In genomic region chr5:33994671-33995625, GRCm38 (mm10) we compare ENCODE assay signal across 8 mouse cellular contexts. TPM values are rescaled to one million over a fixed set of nuclear protein-coding genes. Genes with fewer than 3 reads are reported as not detected.
DNase-seq lines count a peak whose midpoint lies in the region; ATAC-seq and TF ChIP-seq lines count a peak whose summit lies in the region.

No protein-coding gene starts in this region.

- H3K4me2 ChIP-seq in heart, embryonic 16.5 days (ENCODE audit: low read depth, low read length): peak overlapping the region; percentile 98
- H3K4me2 ChIP-seq in liver, embryonic 14.5 days (ENCODE audit: low read depth): peak overlapping the region; percentile 56
- H3K4me2 ChIP-seq in neural tube, embryonic 11.5 days (ENCODE audit: low read depth): peak overlapping the region; percentile 65

- peaks cover 50% of the 10 kb centered on the region for H3K27me3 ChIP-seq in heart, embryonic 16.5 days (ENCODE audit: control insufficient read depth, insufficient read depth, low read length)
- peaks cover 50% of the 10 kb centered on the region for H3K27me3 ChIP-seq in liver, embryonic 14.5 days (ENCODE audit: control insufficient read depth, insufficient read depth, low read length)
- H3K27me3 ChIP-seq in neural tube, embryonic 11.5 days (ENCODE audit: control insufficient read depth, insufficient read depth, low read length): peaks cover 5% of the 10 kb centered on the region

- TF ChIP-seq EP300 in liver, embryonic 14.5 days (IDR thresholded peaks at IDR 0.05; ENCODE audit: low read depth): no peak

- H3K36me3 ChIP-seq in heart, embryonic 16.5 days (ENCODE audit: control insufficient read depth, insufficient read depth): no peaks in the 10 kb centered on the region
- H3K36me3 ChIP-seq in liver, embryonic 14.5 days (replicated peaks; ENCODE audit: control insufficient read depth, insufficient read depth, low read depth): no peaks in the 10 kb centered on the region
- H3K36me3 ChIP-seq in neural tube, embryonic 11.5 days (ENCODE audit: control insufficient read depth, insufficient read depth, low read length): no peaks in the 10 kb centered on the region

- no peak for ATAC-seq in heart, embryonic 16.5 days (replicated peaks; ENCODE audit: extremely low read depth, insufficient read depth, low FRiP score)
- ATAC-seq in liver, embryonic 14.5 days (ENCODE audit: insufficient read depth): no peak
- no peak for ATAC-seq in neural tube, embryonic 11.5 days (ENCODE audit: insufficient read depth, low FRiP score, low TSS enrichment)
- no peak for ATAC-seq in CD4-positive, CD25-positive, alpha-beta regulatory T cell, adult 4 months

- H3K4me3 ChIP-seq in heart, embryonic 16.5 days (ENCODE audit: low read length): no peak overlapping the region; the same call in 1 of the 2 replicates
- H3K4me3 ChIP-seq in liver, embryonic 14.5 days (ENCODE audit: insufficient read depth in 1 of 2, low read depth in 2 of 2, low read length in 2 of 2): peak overlapping the region in 1 of 2 experiments; percentile 48; a peak in 1 of 4 replicates
- peak overlapping the region; percentile 79 for H3K4me3 ChIP-seq in neural tube, embryonic 11.5 days (ENCODE audit: low read depth, low read length)

- peak; percentile 58 for TF ChIP-seq CTCF in liver, embryonic 14.5 days (IDR thresholded peaks at IDR 0.05; ENCODE audit: low read depth)

- DNase-seq in spleen, postnatal 4 days (ENCODE audit: low spot score in 2 of 2): peak; percentile 39 to 69
- no peak for DNase-seq in spleen, adult 18-20 months
- peak; percentile 64 for DNase-seq in embryo, embryonic 10.5 days (ENCODE audit: low spot score)
- peak; percentile 75 to 76 for DNase-seq in kidney, postnatal 4 days
- DNase-seq in liver, embryonic 14.5 days (ENCODE audit: low read depth in 3 of 3, low spot score in 3 of 3): no peak
- DNase-seq in neural tube, embryonic 11.5 days (ENCODE audit: low spot score): peak; percentile 48

- H3K4me1 ChIP-seq in heart, embryonic 16.5 days (ENCODE audit: control insufficient read depth, insufficient read depth, low read length): 0 out of 2 replicates have a peak, but pooled peaks cover 3% of the 10 kb centered on the region
- no peaks in the 10 kb centered on the region for H3K4me1 ChIP-seq in liver, embryonic 14.5 days (replicated peaks; ENCODE audit: control insufficient read depth in 2 of 2, insufficient read depth in 2 of 2, low read length in 1 of 2)
- 0 out of 2 replicates have a peak, but pooled peaks cover 5% of the 10 kb centered on the region for H3K4me1 ChIP-seq in neural tube, embryonic 11.5 days (ENCODE audit: control insufficient read depth, insufficient read depth, low read length)

- no peaks in the 10 kb centered on the region for H3K9me3 ChIP-seq in heart, embryonic 16.5 days (replicated peaks; ENCODE audit: control insufficient read depth, low read length)
- no peaks in the 10 kb centered on the region for H3K9me3 ChIP-seq in liver, embryonic 14.5 days (ENCODE audit: control insufficient read depth, low read length)
- H3K9me3 ChIP-seq in neural tube, embryonic 11.5 days (ENCODE audit: control insufficient read depth, low read length): no peaks in the 10 kb centered on the region

- no peak overlapping the region for H3K9ac ChIP-seq in heart, embryonic 16.5 days (ENCODE audit: low read length)
- no peak overlapping the region for H3K9ac ChIP-seq in liver, embryonic 14.5 days (replicated peaks)
- peak overlapping the region; percentile 81 for H3K9ac ChIP-seq in neural tube, embryonic 11.5 days (ENCODE audit: low read length)

- no peak overlapping the region for H3K27ac ChIP-seq in heart, embryonic 16.5 days (ENCODE audit: low read length)
- no peak overlapping the region for H3K27ac ChIP-seq in liver, embryonic 14.5 days
- H3K27ac ChIP-seq in neural tube, embryonic 11.5 days (ENCODE audit: low read depth, low read length): peak overlapping the region; percentile 82

- 33% methylated on average over 28 of the region's 28 CpGs for WGBS in heart, embryonic 16.5 days
- WGBS in liver, embryonic 14.5 days (ENCODE audit: insufficient replicate concordance): 31% methylated on average over 28 of the region's 28 CpGs
- 33% methylated on average over 28 of the region's 28 CpGs for WGBS in neural tube, embryonic 11.5 days

RNA-seq across cellular contexts. Expression of gene Nat8l, which starts 0.8 kb away (rescaled TPM):
- 0.38 and 0.46 TPM in 2 replicates for polyA plus RNA-seq in heart, embryonic 16.5 days (2015; fragmentation: Nextera tagmentation; extraction: Ambion mirVana)
- 0.15 and 0.17 TPM in 2 replicates for polyA plus RNA-seq in liver, embryonic 14.5 days (2012; rRNA removed)
- 0.04 and 0.05 TPM in 2 replicates for polyA plus RNA-seq in liver, embryonic 14.5 days (2014; fragmentation: Nextera tagmentation; extraction: Ambion mirVana)
- 1.5 and 2.2 TPM in 2 replicates for polyA plus RNA-seq in neural tube, embryonic 11.5 days (2014; fragmentation: Nextera tagmentation; extraction: Ambion mirVana)
- polyA plus RNA-seq in CD4-positive, CD25-positive, alpha-beta regulatory T cell, adult 4 months (2017; shearing (Covaris generic)): not detected

RNA-seq across cellular contexts. Expression of gene Gm1673, which starts 11.7 kb away (rescaled TPM):
- polyA plus RNA-seq in heart, embryonic 16.5 days (2015; fragmentation: Nextera tagmentation; extraction: Ambion mirVana): 41.3 and 44.5 TPM in 2 replicates
- polyA plus RNA-seq in liver, embryonic 14.5 days (2012; rRNA removed): 2.6 and 3.4 TPM in 2 replicates
- polyA plus RNA-seq in liver, embryonic 14.5 days (2014; fragmentation: Nextera tagmentation; extraction: Ambion mirVana): 1.7 and 2.7 TPM in 2 replicates
- 199 TPM in 2 replicates for polyA plus RNA-seq in neural tube, embryonic 11.5 days (2014; fragmentation: Nextera tagmentation; extraction: Ambion mirVana)
- not detected for polyA plus RNA-seq in CD4-positive, CD25-positive, alpha-beta regulatory T cell, adult 4 months (2017; shearing (Covaris generic))

RNA-seq across cellular contexts. Expression of gene Nelfa, which starts 58.7 kb away (rescaled TPM):
- polyA plus RNA-seq in heart, embryonic 16.5 days (2015; fragmentation: Nextera tagmentation; extraction: Ambion mirVana): 31.0 and 32.9 TPM in 2 replicates
- 20.2 and 22.6 TPM in 2 replicates for polyA plus RNA-seq in liver, embryonic 14.5 days (2012; rRNA removed)
- polyA plus RNA-seq in liver, embryonic 14.5 days (2014; fragmentation: Nextera tagmentation; extraction: Ambion mirVana): 21.3 and 24.1 TPM in 2 replicates
- polyA plus RNA-seq in neural tube, embryonic 11.5 days (2014; fragmentation: Nextera tagmentation; extraction: Ambion mirVana): 68.4 and 71.5 TPM in 2 replicates
- polyA plus RNA-seq in CD4-positive, CD25-positive, alpha-beta regulatory T cell, adult 4 months (2017; shearing (Covaris generic)): 10 to 100 TPM; 36.7 to 66.6 TPM

Comparison
In these comparisons a context has a peak if more than half of its experiments do, and no peak if none do; other contexts are left out.
1. DNase-seq: peak in spleen, postnatal 4 days (2 of 2), embryo, embryonic 10.5 days (single experiment), kidney, postnatal 4 days (2 of 2) and neural tube, embryonic 11.5 days (single experiment); none in spleen, adult 18-20 months (0 of 2) and liver, embryonic 14.5 days (0 of 3).
2. Peak in every context shown above with its lines, with median percentiles within 50 percentile points of each other: H3K4me2 ChIP-seq.